Mouse (Mus musculus) myocyte (in vitro differentiated cells): ENCODE data around the gene Traf3.

Source experiments
- E2F4 ChIP-seq: IDR thresholded peaks from one replicate; pipeline ENCODE4 v1.6.1; 2011; ENCODE audit warnings: mild to moderate bottlenecking, control low read depth, moderate library complexity; ENCODE audit not compliant: insufficient read depth
- MAX ChIP-seq: IDR thresholded peaks from one replicate; pipeline ENCODE4 v1.6.1; 2011; ENCODE audit warnings: low read depth, mild to moderate bottlenecking, control low read depth
- MYOD1 ChIP-seq, 3 experiments: IDR thresholded peaks; one replicate each; pipeline ENCODE4 v1.6.1; 2011; ENCODE audit warnings: control low read depth in 2 of 3, low read depth in 2 of 3, mild to moderate bottlenecking in 2 of 3, moderate library complexity in 1 of 3; ENCODE audit not compliant: insufficient read length in 2 of 3, control insufficient read depth in 1 of 3
- MYOG ChIP-seq, 3 experiments: IDR thresholded peaks; one replicate each; pipeline ENCODE4 v1.6.1; 2011; ENCODE audit warnings: control low read depth in 2 of 3, low read depth in 2 of 3, mild to moderate bottlenecking in 2 of 3; ENCODE audit not compliant: insufficient read length in 2 of 3, control insufficient read depth in 1 of 3, insufficient read depth in 1 of 3
- POLR2A ChIP-seq: IDR thresholded peaks from one replicate; pipeline ENCODE4 v1.6.1; 2011; ENCODE audit warnings: low read depth, mild to moderate bottlenecking, control low read depth, moderate library complexity; ENCODE audit not compliant: insufficient read length
- SRF ChIP-seq: IDR thresholded peaks from one replicate; pipeline ENCODE4 v1.6.1; 2011; ENCODE audit warnings: low read depth; ENCODE audit not compliant: control insufficient read depth, insufficient read length

DNA sequence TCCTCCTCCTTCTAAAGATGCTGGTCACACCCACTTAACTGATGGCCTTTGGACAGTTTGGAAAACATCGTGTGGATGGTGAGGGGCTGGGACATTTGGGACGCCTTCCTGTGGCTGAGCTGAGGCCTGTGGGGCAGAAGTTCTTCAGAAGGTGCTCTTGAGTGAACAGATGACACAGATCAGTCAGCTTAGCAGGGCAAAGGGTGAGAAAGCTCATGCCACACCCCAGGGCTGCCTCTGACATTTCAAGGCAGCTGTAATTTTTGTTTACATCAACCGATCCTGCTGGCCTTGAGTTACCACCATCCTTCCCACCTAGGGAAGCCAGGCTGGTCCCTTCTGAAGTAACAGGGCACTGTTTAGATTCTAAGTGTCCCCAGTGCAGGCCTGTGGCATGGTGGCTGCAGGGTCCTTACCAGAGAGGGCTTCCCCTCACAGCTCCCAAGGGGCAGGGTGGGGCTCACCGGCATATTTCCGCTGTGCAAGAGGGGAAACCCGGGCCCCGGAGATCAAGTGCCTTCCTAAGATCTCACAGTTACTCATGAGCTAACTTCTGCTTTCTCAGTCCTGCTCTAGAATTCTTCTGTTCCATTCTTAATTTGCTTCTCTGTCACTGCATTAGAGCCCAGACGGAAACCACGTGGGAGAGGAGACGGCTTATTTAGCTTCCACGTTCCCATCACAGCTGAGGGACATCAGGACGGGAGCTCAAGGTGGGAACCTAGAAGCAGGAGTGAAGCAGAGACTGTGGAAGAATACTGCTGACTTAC is 6.3 kb upstream of the Traf3 start:
- peak in 2 of 3 experiments; percentile 67 to 82 for TF ChIP-seq MYOD1 (IDR thresholded peaks at IDR 0.05; ENCODE audit: control insufficient read depth in 1 of 3, insufficient read length in 2 of 3, low read depth in 2 of 3)
- TF ChIP-seq MAX, result no peak
- no peak for TF ChIP-seq SRF
- TF ChIP-seq E2F4, result no peak
- TF ChIP-seq POLR2A, result no peak
- TF ChIP-seq MYOG (IDR thresholded peaks at IDR 0.05; ENCODE audit: control insufficient read depth in 1 of 3, insufficient read depth in 1 of 3, insufficient read length in 2 of 3, low read depth in 2 of 3), result peak in 1 of 3 experiments; percentile 26
